Mouse (Mus musculus): ENCODE data around the gene Kti12. TPM values are rescaled to one million over a fixed set of nuclear protein-coding genes. Genes with fewer than 3 reads are reported as not detected.

Gene Kti12
- polyA plus RNA-seq, 1 experiment from 2014 or later = 26.6 TPM

GRCm38 (mm10) chr4:108834971-108835311 is 12.6 kb upstream of the Kti12 start:
- peak overlapping the region; percentile 97 for H3K9ac ChIP-seq (replicated peaks; ENCODE audit: low read depth)
- no peaks in the 10 kb centered on the region for H3K9me3 ChIP-seq (ENCODE audit: low read length)
- H3K4me2 ChIP-seq (replicated peaks; ENCODE audit: low read depth, low read length) = peak overlapping the region; percentile 78
- H3K36me3 ChIP-seq (ENCODE audit: insufficient read depth, low read length) = no peaks in the 10 kb centered on the region
- H3K4me3 ChIP-seq (ENCODE audit: low read depth, low read length) = peak overlapping the region; percentile 100
- TF ChIP-seq CTCF (IDR thresholded peaks at IDR 0.05) (no peak), EP300 (IDR thresholded peaks at IDR 0.05) (no peak)
- WGBS = under 1% methylated on average over 15 of the region's 15 CpGs
- DNase-seq (ENCODE audit: low spot score) (peak; percentile 44), ATAC-seq (no peak)
- peak overlapping the region; percentile 95 for H3K27ac ChIP-seq (ENCODE audit: low read length)
- H3K4me1 ChIP-seq (ENCODE audit: insufficient read depth, low read depth, low read length) = peaks cover 19% of the 10 kb centered on the region; the same call in 1 of the 2 replicates
- no peaks in the 10 kb centered on the region for H3K27me3 ChIP-seq (replicated peaks; ENCODE audit: insufficient read depth, low read length)

- Histone ChIP-seq H3K4me2 (replicated peaks; ENCODE audit: low read depth, low read length) (peak overlapping the region; percentile 78), H3K4me1 (ENCODE audit: insufficient read depth, low read depth, low read length) (peaks cover 19% of the 10 kb centered on the region; the same call in 1 of the 2 replicates), H3K36me3 (ENCODE audit: insufficient read depth, low read length) (no peaks in the 10 kb centered on the region), H3K27ac (ENCODE audit: low read length) (0 out of 2 replicates have a peak overlapping the region, but pooled peaks have one; percentile 26), H3K27me3 (replicated peaks; ENCODE audit: insufficient read depth, low read length) (no peaks in the 10 kb centered on the region), H3K4me3 (ENCODE audit: low read depth, low read length) (peak overlapping the region; percentile 100), H3K9ac (replicated peaks; ENCODE audit: low read depth) (peak overlapping the region; percentile 97; the same call in 1 of the 2 replicates), H3K9me3 (ENCODE audit: low read length) (no peaks in the 10 kb centered on the region)
- WGBS = 32% methylated on average over 3 of the region's 3 CpGs
- no peak for DNase-seq (ENCODE audit: low spot score)
- TF ChIP-seq EP300 (IDR thresholded peaks at IDR 0.05) = no peak
- TF ChIP-seq CTCF (IDR thresholded peaks at IDR 0.05) = no peak
- ATAC-seq = no peak
Observed at GRCm38 (mm10) chr4:108835496-108835895, 12.1 kb upstream of the Kti12 start.

- DNase-seq (ENCODE audit: low spot score) = peak; percentile 58
- Histone ChIP-seq H3K27ac (ENCODE audit: low read length) (peak overlapping the region; percentile 57), H3K4me3 (ENCODE audit: low read depth, low read length) (no peak overlapping the region), H3K9me3 (ENCODE audit: low read length) (no peaks in the 10 kb centered on the region), H3K27me3 (replicated peaks; ENCODE audit: insufficient read depth, low read length) (no peaks in the 10 kb centered on the region), H3K4me2 (replicated peaks; ENCODE audit: low read depth, low read length) (no peak overlapping the region), H3K9ac (replicated peaks; ENCODE audit: low read depth) (no peak overlapping the region), H3K36me3 (ENCODE audit: insufficient read depth, low read length) (no peaks in the 10 kb centered on the region), H3K4me1 (ENCODE audit: insufficient read depth, low read depth, low read length) (peaks cover 13% of the 10 kb centered on the region; the same call in 1 of the 2 replicates)
- no peak for ATAC-seq
- TF ChIP-seq EP300 (IDR thresholded peaks at IDR 0.05) (no peak), CTCF (IDR thresholded peaks at IDR 0.05) (no peak)
- 47% methylated on average over 4 of the region's 4 CpGs for WGBS
Observed at GRCm38 (mm10) chr4:108838031-108838430, 9.6 kb upstream of the Kti12 start.

GRCm38 (mm10) chr4:108841920-108842578 is 5.5 kb upstream of the Kti12 start:
- Histone ChIP-seq H3K4me3 (ENCODE audit: low read depth, low read length) (no peak overlapping the region), H3K36me3 (ENCODE audit: insufficient read depth, low read length) (no peaks in the 10 kb centered on the region), H3K27ac (ENCODE audit: low read length) (no peak overlapping the region), H3K9me3 (ENCODE audit: low read length) (no peaks in the 10 kb centered on the region), H3K9ac (replicated peaks; ENCODE audit: low read depth) (no peak overlapping the region), H3K4me2 (replicated peaks; ENCODE audit: low read depth, low read length) (no peak overlapping the region), H3K27me3 (replicated peaks; ENCODE audit: insufficient read depth, low read length) (no peaks in the 10 kb centered on the region), H3K4me1 (ENCODE audit: insufficient read depth, low read depth, low read length) (peaks cover 7% of the 10 kb centered on the region; the same call in 1 of the 2 replicates)
- ATAC-seq = no peak
- no peak for TF ChIP-seq EP300 (IDR thresholded peaks at IDR 0.05)
- no peak for TF ChIP-seq CTCF (IDR thresholded peaks at IDR 0.05)
- WGBS = 59% methylated on average over 7 of the region's 7 CpGs
- DNase-seq (ENCODE audit: low spot score) = no peak

- Histone ChIP-seq H3K27me3 (replicated peaks; ENCODE audit: insufficient read depth, low read length) (no peaks in the 10 kb centered on the region), H3K27ac (ENCODE audit: low read length) (no peak overlapping the region), H3K4me2 (replicated peaks; ENCODE audit: low read depth, low read length) (no peak overlapping the region), H3K36me3 (ENCODE audit: insufficient read depth, low read length) (no peaks in the 10 kb centered on the region), H3K9ac (replicated peaks; ENCODE audit: low read depth) (no peak overlapping the region), H3K4me3 (ENCODE audit: low read depth, low read length) (no peak overlapping the region), H3K9me3 (ENCODE audit: low read length) (no peaks in the 10 kb centered on the region), H3K4me1 (ENCODE audit: insufficient read depth, low read depth, low read length) (peaks cover 4% of the 10 kb centered on the region; the same call in 1 of the 2 replicates)
- ATAC-seq (no peak), DNase-seq (ENCODE audit: low spot score) (no peak)
- TF ChIP-seq CTCF (IDR thresholded peaks at IDR 0.05) (no peak), EP300 (IDR thresholded peaks at IDR 0.05) (no peak)
Observed at GRCm38 (mm10) chr4:108843336-108843735, 4.2 kb upstream of the Kti12 start.

- peak; percentile 50 for DNase-seq (ENCODE audit: low spot score)
- H3K9me3 ChIP-seq (ENCODE audit: low read length) = no peaks in the 10 kb centered on the region
- TF ChIP-seq CTCF (IDR thresholded peaks at IDR 0.05) (no peak), EP300 (IDR thresholded peaks at IDR 0.05) (peak; percentile 40; the same call in 1 of the 2 replicates)
- peak overlapping the region; percentile 38; the same call in 1 of the 2 replicates for H3K27ac ChIP-seq (ENCODE audit: low read length)
- H3K4me2 ChIP-seq (replicated peaks; ENCODE audit: low read depth, low read length) = no peak overlapping the region
- H3K9ac ChIP-seq (replicated peaks; ENCODE audit: low read depth) = no peak overlapping the region
- no peaks in the 10 kb centered on the region for H3K36me3 ChIP-seq (ENCODE audit: insufficient read depth, low read length)
- H3K4me3 ChIP-seq (ENCODE audit: low read depth, low read length) = no peak overlapping the region
- peaks cover 9% of the 10 kb centered on the region; the same call in 1 of the 2 replicates for H3K4me1 ChIP-seq (ENCODE audit: insufficient read depth, low read depth, low read length)
- 43% methylated on average over 5 of the region's 5 CpGs for WGBS
- H3K27me3 ChIP-seq (replicated peaks; ENCODE audit: insufficient read depth, low read length) = no peaks in the 10 kb centered on the region
- ATAC-seq = peak; percentile 31; the same call in 1 of the 2 replicates
Observed at GRCm38 (mm10) chr4:108845824-108846569, 1.6 kb upstream of the Kti12 start.
